Mouse (Mus musculus) bone marrow, adult 2 months (tissue): Measurements from ENCODE around the gene Tgds.

Experiments
- CTCF ChIP-seq: fragments of 200-500 bp; IDR thresholded peaks from 2 replicates; pipeline ENCODE4 v1.5.1; 2011; ENCODE audit warnings: low read length, control low read depth; ENCODE audit not compliant: control insufficient read depth, insufficient read depth
- POLR2A ChIP-seq: fragments of 200-500 bp; IDR thresholded peaks from 2 replicates; pipeline ENCODE4 v1.6.1; 2011; ENCODE audit warnings: low read depth, mild to moderate bottlenecking, control low read depth, low read length, borderline replicate concordance; ENCODE audit not compliant: control insufficient read depth

- TF ChIP-seq CTCF (no peak), POLR2A (no peak)
Measured at GRCm38 (mm10) chr14:118089806-118090392, 42.7 kb downstream of the Tgds start.
